Mouse (Mus musculus) ES-Bruce4 (cell line): ENCODE data around the gene Znhit2. TPM values are rescaled to one million over a fixed set of nuclear protein-coding genes. Genes with fewer than 3 reads are reported as not detected.
A peak's percentile ranks its signal among the peaks of the same experiment; 100 is the strongest.

Experiments used
- H3K27ac ChIP-seq: 2 replicates; pipeline ENCODE4 v1.5.1; 2012; ENCODE audit warnings: low read length, inconsistent platforms; ENCODE audit not compliant: insufficient read depth
- H3K27me3 ChIP-seq: 2 replicates; pipeline ENCODE4 v1.6.1; 2012; ENCODE audit warnings: mild to moderate bottlenecking, low read length, inconsistent platforms; ENCODE audit not compliant: control insufficient read depth, poor library complexity, insufficient read depth, severe bottlenecking
- H3K36me3 ChIP-seq: 2 replicates; pipeline ENCODE4 v1.6.1; 2012; ENCODE audit warnings: inconsistent platforms, mild to moderate bottlenecking, low read length, moderate library complexity; ENCODE audit not compliant: control insufficient read depth, poor library complexity, insufficient read depth, severe bottlenecking
- H3K4me1 ChIP-seq: one replicate; pipeline ENCODE4 v1.8.1; 2011; ENCODE audit warnings: low read length; ENCODE audit not compliant: control insufficient read depth, insufficient read depth
- H3K4me3 ChIP-seq: 2 replicates; pipeline ENCODE4 v1.5.1; 2011; ENCODE audit warnings: low read depth, mild to moderate bottlenecking, low read length
- H3K9ac ChIP-seq: 2 replicates; pipeline ENCODE4 v1.6.1; 2012; ENCODE audit warnings: low read depth, mild to moderate bottlenecking, inconsistent platforms; ENCODE audit not compliant: poor library complexity, severe bottlenecking
- H3K9me3 ChIP-seq: replicated peaks from 2 replicates; pipeline ENCODE4 v1.6.1; 2012; ENCODE audit warnings: mild to moderate bottlenecking, low read length, inconsistent platforms; ENCODE audit not compliant: control insufficient read depth, poor library complexity, insufficient read depth, severe bottlenecking
- CTCF ChIP-seq: IDR thresholded peaks from one replicate; pipeline ENCODE4 v1.8.1; 2011; ENCODE audit warnings: low read depth, low read length
- EP300 ChIP-seq: IDR thresholded peaks from 2 replicates; pipeline ENCODE4 v1.6.1; 2011; ENCODE audit warnings: low read depth, low read length; ENCODE audit not compliant: insufficient read depth
- POLR2A ChIP-seq: IDR thresholded peaks from one replicate; pipeline ENCODE4 v1.8.1; 2011; ENCODE audit warnings: low read length; ENCODE audit not compliant: insufficient read depth
- polyA plus RNA-seq: library from polyadenylated mRNA; stranded (reverse); fragments of >200 nt; gene quantifications from 2 replicates; pipeline ENCODE4 v1.2.4, GENCODE M21; 2011; ENCODE audit warnings: low read depth; ENCODE audit not compliant: missing spikeins, insufficient read depth, insufficient read length

Znhit2 gene
- polyA plus RNA-seq, 1 experiment, result 6.5 TPM

DNA sequence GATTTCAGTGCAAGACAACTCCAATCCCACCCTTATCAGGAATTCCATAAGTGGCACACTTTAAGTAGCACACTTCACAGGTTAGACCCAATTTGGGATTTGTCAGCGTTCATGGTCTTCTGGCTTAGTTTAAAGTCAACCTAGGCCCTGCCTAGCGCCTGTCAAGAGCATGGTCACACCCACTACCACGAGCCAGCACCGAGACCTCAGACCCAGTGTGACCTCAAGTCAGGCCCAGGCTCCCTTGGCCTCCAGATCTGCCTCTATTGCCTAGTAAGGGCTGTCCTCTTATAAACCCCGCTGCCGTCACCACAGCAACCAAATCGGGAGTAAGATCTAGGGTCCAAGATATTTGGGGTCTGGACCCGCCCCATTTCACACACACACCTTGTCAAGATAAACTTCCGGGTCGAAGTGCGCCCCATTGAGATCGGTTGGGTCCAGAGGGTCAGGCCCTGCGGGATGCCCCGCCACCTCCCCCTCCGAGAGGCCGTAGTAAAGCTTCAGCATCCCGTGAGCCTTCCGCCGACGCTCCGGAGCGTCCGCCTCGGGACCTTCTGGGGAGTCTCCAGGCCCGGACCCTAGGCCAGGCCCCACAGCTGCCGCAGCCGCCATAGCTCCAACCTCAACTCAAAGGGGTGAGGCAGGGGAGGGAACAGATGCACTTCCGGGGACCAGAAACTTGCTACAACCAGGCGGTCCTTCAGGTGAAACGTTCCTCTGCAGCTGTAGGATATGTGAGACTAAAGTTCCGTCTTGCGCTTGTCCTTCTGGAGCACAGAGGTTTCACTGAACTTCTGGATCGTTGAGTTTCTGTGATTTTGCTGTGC lies 15.8 kb downstream of the Znhit2 start, which contains the start of gene Vps51:
Gene Vps51 (minus strand): TSS at position 668 of the 830 bp plus-strand sequence.
- no peak for TF ChIP-seq CTCF
- TF ChIP-seq POLR2A, result no peak
- peak; percentile 39; the same call in 1 of the 2 replicates for TF ChIP-seq EP300
- Histone ChIP-seq H3K36me3 (no peaks in the 10 kb centered on the region), H3K4me1 (no peaks in the 10 kb centered on the region), H3K4me3 (peak within 1 kb of the TSS; percentile 82), H3K9ac (peak within 1 kb of the TSS; percentile 71), H3K9me3 (no peaks in the 10 kb centered on the region), H3K27ac (no peak within 1 kb of the TSS), H3K27me3 (no peaks in the 10 kb centered on the region)

GRCm38 (mm10) chr19:6079983-6080480 lies 19.0 kb downstream of the Znhit2 start, which contains the start of gene Tmem262:
Tmem262 (plus strand) TSS chr19:6080033.
- Histone ChIP-seq H3K9me3 (no peaks in the 10 kb centered on the region), H3K4me3 (no peak within 1 kb of the TSS), H3K9ac (no peak within 1 kb of the TSS)

GRCm38 (mm10) chr19:6082156-6082555 lies 21.2 kb downstream of the Znhit2 start, which contains the start of gene Gm28374:
Gm28374 (minus strand) TSS chr19:6082256.
- Histone ChIP-seq H3K27ac (no peak within 1 kb of the TSS), H3K27me3 (no peaks in the 10 kb centered on the region), H3K4me1 (peaks cover 2% of the 10 kb centered on the region), H3K9ac (no peak within 1 kb of the TSS), H3K36me3 (peaks cover 11% of the 10 kb centered on the region), H3K9me3 (no peaks in the 10 kb centered on the region), H3K4me3 (no peak within 1 kb of the TSS)
- TF ChIP-seq EP300 (no peak), CTCF (no peak), POLR2A (no peak)

More at GRCm38 (mm10) chr19:6079983-6080480, 19.0 kb downstream of the Znhit2 start, which contains the start of gene Tmem262:
- Histone ChIP-seq H3K27me3 (no peaks in the 10 kb centered on the region), H3K27ac (no peak within 1 kb of the TSS), H3K4me1 (peaks cover 2% of the 10 kb centered on the region), H3K36me3 (no peaks in the 10 kb centered on the region)
- TF ChIP-seq EP300 (no peak), POLR2A (no peak), CTCF (no peak)

DNA sequence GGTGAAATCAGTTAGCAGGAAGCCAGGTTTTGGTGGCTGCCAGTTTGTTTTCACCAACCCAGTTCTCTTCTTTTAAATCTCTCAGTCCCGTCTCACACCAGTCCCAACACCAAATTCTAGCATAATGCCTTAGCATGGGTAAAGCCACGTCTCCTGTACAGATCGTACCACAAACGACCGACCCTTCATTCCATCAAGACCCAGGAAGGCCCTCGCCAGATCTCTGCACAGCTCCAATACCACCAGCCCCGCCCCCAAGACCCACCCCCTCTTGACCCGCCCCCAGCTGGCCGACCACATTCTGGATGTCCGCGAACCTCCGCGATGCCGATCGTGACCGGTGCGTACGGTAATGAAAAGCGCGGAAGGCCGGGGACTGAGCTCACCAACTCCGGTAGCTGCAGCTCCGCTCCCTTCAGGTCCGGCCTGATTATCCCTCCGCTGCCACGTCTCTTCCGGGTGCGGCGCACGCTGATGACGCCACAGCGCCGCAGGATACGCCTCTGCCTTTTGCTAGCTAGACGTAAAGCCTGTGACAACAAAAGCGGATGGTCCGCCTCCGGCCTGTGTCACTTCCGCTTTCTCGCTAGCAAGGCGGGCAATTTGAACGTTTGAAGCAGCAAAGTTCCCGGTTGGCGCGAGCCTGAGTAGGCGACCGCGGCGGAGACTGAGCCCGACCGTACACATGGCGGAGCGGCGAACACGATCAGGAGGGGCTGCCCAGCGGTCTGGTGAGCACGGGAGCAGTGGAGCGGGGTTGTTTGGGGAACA lies 23.7 kb downstream of the Znhit2 start, which contains the start of the genes Zfpl1 and Cdca5:
Gene Zfpl1 (minus strand): TSS at position 479 of the 771 bp plus-strand sequence.
Gene Cdca5 (plus strand): TSS at position 506 of the 771 bp plus-strand sequence.
- Histone ChIP-seq H3K27ac (peak within 1 kb of the TSS; percentile 94), H3K4me1 (peaks cover 2% of the 10 kb centered on the region), H3K4me3 (peak within 1 kb of the TSS; percentile 99), H3K9me3 (no peaks in the 10 kb centered on the region), H3K27me3 (no peaks in the 10 kb centered on the region), H3K36me3 (peaks cover 23% of the 10 kb centered on the region), H3K9ac (peak within 1 kb of the TSS; percentile 89)
- TF ChIP-seq EP300 (peak; percentile 82; the same call in 1 of the 2 replicates), CTCF (no peak), POLR2A (peak; percentile 46)

DNA sequence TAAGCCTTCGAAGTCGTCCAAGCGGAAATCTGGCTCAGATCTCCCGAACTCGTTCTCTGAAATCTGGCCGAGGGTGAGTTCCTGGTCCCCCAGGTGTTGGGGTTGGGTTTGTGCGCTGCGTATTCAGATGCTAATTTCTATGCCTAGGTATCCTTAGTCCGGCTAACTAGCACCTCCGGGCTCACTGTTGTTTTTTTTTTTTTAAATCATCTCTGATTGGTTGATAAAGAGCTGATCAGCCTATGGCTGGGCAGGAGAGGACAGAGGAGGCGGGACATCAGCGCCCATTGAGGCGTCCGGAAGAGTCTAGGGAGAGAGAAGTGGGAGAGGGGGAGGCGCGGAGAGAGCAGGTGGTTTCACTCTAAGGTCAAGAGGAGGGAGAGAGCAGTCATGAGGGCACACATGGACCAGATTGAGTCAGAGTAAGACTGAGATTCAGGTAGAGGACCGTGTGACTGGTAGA lies 24.5 kb downstream of the Znhit2 start:
- Histone ChIP-seq H3K27me3 (no peaks in the 10 kb centered on the region), H3K4me1 (peaks cover 2% of the 10 kb centered on the region), H3K9me3 (no peaks in the 10 kb centered on the region), H3K9ac (peak overlapping the region; percentile 89), H3K36me3 (peaks cover 31% of the 10 kb centered on the region), H3K4me3 (peak overlapping the region; percentile 99), H3K27ac (peak overlapping the region; percentile 94)
- peak; percentile 43 for TF ChIP-seq POLR2A
- TF ChIP-seq EP300, result peak; percentile 56
- no peak for TF ChIP-seq CTCF

- H3K4me1 ChIP-seq, result peaks cover under 1% of the 10 kb centered on the region
- H3K27me3 ChIP-seq, result no peaks in the 10 kb centered on the region
- TF ChIP-seq POLR2A (no peak), EP300 (no peak), CTCF (no peak)
- no peaks in the 10 kb centered on the region for H3K9me3 ChIP-seq
- peaks cover 52% of the 10 kb centered on the region for H3K36me3 ChIP-seq
- no peak overlapping the region for H3K9ac ChIP-seq
- no peak overlapping the region for H3K27ac ChIP-seq
- H3K4me3 ChIP-seq, result no peak overlapping the region
Measured at GRCm38 (mm10) chr19:6088841-6089240, 27.8 kb downstream of the Znhit2 start.
